Mouse (Mus musculus): ENCODE measurements at regions not wholly inside any gene's neighbourhood (a gene's known extent, or its start where the extent isn't known, plus 50 kb on each side); places are given as distances from the start of the nearest gene placed in this dataset.

GRCm38 (mm10) chr3:37789711-37790110, 65.4 kb upstream of the Gm5148 start:
- TF ChIP-seq POLR2A (IDR thresholded peaks at IDR 0.05; ENCODE audit: borderline replicate concordance, extremely low read depth, low read depth, low read length) = no peak
- TF ChIP-seq CTCF (IDR thresholded peaks at IDR 0.05; ENCODE audit: insufficient read depth, low read length) = no peak

All from lung, adult 2 months (tissue).